Mouse (Mus musculus) adrenal gland, postnatal 36 days (tissue): ENCODE measurements around the gene Lrfn1. TPM values are rescaled to one million over a fixed set of nuclear protein-coding genes. Genes with fewer than 3 reads are reported as not detected.
"Not testable (repeated sequence)": the region's sequence is repeated elsewhere in the genome, so short reads cannot be mapped to it uniquely, and the experiment has no call there.

Experiments used
- DNase-seq, 2 experiments: peaks; one replicate each; pipeline ENCODE4 v3.0.0; 2021; ENCODE audit warnings: mixed read lengths in 1 of 2
- total RNA-seq, 2 experiments: library from RNA; stranded (reverse); gene quantifications; 2 replicates each; pipeline ENCODE4 v1.2.3; 2021

Gene Lrfn1
- total RNA-seq, 2 experiments from 2014 or later: 15.6 to 17.5 TPM

DNA sequence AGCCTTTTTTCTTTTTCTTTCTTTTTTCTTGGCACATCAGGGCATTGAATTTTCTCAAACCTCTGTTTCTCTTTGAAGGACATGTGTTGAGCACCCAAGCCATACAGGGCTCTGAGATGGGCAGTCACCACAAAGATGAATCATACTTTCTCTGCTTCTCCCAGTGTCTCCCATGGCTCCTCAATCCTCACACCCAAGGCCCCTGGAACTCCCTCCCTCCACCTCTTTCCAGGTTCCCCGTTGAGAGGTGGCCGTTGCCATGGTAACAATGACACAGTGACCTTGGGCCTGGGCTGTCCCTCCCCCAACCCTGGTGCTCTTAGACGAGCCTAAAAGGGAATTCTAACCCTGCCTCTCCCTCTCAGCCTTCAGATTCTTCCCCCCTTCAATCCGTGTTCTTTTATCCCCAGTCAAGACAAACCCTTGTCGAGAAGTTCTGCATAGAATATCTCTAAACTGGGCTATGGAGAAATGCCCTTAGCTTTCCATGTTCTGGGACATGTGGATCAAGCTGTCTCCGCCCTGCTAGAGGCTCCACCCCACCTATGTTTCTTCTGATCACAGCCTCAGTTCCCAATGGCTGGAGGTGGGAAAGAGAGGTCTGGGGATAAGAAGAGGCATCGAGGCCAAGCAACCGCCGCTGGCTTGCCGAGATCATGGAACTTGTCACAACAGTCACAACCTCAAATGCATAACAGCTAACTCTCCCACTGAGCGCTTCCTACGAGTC, 4.5 kb upstream of the Lrfn1 start:
- DNase-seq: peak; percentile 53 to 59

DNA sequence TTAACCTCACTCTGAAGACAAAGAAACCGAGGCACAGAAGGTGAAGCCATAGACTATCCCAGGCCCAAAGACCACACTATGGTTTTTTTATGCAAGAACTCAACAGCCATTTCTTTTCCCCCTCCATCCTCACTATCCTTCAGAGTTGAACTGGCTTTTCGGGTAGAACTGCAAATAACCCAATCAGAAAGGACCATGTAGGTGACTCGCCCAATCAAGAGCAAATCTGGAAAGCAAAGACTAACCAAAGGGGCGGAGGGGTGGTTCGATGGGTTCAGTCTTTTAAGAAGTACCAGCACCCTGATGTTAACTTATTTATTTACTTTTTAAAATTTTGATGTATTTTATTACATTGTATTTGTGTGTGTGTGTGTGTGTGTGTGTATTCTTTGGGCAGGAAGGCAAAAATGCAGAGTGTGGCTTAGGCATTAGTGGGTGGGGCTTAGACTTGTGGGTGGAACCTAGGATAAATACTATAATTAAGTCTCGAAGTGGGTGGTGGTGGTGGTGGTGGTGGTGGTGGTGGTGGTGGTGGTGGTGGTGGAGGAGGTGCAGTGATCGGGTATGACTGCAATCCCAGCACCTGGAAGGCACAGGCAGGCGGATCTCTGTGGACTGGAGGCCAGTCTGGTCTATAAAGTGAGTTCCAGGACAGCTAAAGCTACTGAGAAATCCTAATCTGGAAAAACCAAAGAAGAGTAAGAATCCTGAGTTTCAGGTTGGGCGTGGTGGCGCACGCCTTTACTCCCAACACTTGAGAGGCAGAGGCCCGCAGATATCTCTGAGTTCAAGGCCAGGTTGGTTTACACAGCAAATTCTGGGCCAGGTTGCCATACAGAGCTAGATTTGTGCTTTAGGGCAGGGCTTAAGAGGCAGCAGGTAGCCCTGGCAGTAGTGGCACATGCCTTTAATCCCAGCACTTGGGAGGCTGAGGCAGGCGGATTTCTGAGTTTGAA, 3.6 kb upstream of the Lrfn1 start:
- no peak for DNase-seq

DNA sequence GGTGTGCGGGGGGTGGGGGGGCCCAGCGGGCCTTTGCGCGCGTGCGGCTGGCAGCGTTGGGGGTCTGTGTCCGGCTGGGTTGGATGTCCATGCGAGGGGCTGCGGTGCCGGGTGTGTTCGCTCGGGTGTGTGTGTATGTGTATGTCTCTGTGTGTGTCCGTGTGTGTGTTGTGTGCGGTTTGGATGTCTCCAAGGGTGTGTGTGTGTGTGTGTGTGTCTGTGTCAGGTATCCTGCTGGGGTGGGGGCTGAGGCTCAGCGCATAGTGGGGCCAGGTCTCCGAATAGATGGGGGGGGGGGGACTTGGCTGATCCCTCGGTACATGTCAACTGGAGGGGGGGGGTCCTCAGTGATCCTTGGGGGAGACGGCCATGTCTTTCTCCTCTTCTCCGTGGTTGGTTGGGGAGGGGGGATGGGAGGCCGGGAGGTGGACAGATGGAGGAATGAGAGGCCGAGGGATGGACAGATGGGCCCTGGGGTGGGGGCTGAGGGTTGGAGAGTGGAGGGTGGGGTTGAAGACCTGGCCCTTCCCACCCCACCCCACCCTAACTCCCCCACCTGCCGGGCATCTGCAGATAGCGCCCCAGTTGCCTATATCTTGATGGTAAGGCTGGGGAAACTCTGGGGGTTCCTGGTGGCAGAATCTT, 703 bp downstream of the Lrfn1 start:
- DNase-seq: no peak

DNA sequence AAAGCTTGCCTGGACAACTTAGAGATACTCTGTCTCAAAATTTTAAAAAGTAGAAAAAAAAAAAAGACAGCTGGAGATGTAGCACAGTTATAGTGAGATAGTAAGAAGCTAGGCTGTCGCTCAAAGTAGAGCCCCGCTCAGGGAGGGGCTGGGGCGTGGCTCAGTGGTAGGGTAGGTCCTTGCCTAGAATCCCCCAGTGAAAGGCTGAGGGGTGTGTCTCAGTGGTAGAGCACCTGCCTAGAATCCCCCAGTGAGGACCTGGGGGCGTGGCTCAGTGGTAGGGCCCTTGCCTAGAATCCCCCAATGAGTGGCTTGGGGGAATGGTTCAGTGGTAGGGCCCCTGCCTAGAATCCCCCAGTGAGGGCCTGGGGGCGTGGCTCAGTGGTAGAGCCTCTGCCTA, 8.6 kb downstream of the Lrfn1 start:
- no peak for DNase-seq

DNA sequence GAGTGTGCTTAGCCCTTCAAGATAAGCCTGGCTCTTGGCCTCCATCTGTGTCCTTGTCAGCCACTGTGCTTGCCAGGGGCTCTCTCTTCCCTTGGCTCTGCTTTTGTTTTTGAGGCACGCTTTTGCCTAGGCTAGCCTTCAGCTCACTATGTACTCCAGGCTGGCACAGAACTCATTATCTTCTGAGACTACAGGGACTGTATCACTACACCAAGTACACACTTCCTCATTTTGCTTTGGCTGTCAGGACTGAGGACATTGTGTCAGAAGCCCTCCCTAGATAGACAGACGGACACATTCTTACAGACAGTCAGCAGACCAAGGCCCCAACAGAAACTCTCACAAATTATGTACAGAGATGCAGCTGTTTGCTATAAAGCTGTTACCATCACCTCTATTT, 11.0 kb downstream of the Lrfn1 start:
- DNase-seq: no peak

DNA sequence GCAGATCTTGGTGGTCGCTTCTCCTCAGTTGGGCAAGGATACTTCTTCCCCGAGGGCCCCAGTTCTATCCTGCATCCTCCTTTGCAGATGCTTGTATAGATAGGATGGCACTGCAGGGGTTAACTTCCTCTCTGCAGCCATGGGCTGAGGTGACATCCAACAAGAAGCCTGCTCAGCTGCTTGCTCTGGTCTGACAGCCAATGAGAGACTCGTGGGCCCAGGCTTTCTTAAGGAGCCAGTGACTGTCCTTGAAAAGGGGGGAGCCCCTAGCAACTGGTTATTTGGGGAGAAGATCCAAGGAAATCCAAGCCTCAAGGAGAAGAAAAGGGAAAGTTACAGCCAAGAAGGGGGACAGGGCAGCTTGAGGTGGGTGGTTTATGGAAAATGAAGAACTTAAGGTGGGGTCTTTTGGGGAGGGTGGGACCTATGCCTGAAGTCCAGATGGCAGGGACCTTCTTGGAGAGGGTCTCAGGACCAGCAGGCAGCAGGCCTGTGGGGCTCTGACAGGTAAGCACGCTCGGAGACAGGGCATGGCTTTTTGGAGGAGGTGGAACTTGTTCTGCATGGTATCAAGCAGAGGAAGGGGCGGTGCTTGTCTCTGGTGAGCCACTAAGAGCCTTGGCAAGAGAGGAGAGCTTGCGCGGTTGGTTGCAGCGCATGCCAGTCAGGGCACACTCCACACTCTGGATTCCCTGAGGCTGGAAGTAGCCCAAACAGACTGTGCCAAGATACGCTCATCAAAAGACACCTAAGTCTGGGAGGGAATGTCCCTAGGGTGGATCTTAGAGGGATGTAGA, 12.8 kb downstream of the Lrfn1 start:
- peak; percentile 80 to 87 for DNase-seq

DNA sequence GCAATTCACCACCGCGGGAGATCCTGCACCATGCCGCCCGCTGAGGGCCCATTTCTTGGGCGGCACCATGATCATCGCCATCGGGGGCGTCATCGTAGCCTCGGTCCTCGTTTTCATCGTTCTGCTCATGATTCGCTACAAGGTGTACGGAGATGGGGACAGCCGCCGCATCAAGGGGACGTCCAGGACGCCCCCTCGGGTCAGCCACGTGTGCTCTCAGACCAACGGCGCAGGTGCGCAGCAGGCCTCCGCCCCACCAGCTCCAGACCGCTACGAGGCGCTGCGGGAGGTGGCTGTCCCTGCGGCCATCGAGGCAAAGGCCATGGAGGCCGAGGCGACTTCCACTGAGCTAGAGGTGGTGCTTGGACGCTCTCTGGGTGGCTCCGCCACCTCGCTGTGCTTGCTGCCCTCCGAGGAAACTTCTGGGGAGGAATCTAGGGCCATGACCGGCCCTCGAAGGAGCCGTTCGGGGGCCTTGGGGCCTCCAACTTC, 15.0 kb downstream of the Lrfn1 start:
- no peak for DNase-seq

DNA sequence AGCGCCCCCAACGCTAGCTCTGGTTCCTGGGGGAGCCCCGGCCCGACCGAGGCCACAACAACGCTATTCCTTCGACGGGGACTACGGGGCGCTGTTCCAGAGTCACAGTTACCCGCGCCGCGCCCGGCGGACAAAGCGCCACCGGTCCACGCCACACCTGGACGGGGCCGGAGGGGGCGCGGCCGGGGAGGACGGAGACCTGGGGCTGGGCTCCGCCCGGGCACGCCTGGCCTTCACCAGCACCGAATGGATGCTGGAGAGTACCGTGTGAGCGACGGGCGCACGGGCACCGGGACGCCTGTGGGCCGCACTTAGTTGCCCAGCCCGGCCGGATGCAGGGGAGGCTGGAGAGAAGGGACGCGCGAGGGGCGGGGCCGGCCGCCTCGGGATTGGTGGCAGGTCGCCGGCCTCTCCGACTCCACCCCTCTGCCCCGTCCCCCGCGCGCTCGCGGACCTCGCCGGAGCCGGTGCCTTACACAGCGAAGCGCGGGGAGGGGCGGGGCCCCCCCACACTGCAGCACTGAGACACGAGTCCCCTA, 15.5 kb downstream of the Lrfn1 start:
- DNase-seq: peak; percentile 85 to 89

DNA sequence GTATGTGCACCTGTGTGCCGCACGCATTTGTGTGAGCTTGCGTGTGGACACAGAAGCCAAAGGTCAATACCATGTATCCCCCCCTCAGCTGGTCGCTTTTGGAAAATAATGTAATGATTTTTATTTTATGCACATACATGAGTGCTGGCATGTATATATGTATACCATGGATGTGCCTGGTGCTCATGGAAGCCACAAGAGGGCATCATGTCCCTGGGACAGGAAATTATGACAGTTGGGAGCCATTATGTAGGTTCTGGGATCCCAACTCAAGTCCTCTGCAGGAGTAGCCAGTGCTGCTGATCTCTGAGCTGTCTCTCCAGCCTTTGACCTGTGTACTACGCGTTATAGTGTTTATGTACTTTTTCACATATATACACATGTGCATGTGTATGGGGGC, 24.4 kb downstream of the Lrfn1 start:
- no peak for DNase-seq

DNA sequence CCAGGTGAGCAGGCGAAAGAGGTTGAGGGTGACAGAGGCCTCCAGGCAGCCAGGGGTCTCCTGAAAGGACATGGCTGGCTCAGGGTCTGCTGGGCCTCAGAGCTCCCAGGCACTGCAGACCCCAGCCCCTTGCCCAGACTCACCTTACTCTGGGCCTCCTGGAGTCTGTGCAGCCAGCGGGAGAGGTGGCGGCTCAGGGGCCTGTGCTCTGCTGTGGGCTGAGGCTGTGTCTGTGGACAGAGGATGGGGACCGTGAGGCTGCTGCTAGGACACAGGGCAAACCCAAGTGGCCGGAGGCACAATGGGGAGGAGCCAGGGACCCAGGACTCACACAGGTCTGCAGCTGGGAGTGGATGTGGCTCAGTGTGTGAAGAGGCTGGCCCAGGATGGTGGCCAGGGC, 25.6 kb downstream of the Lrfn1 start:
- DNase-seq: no peak

DNA sequence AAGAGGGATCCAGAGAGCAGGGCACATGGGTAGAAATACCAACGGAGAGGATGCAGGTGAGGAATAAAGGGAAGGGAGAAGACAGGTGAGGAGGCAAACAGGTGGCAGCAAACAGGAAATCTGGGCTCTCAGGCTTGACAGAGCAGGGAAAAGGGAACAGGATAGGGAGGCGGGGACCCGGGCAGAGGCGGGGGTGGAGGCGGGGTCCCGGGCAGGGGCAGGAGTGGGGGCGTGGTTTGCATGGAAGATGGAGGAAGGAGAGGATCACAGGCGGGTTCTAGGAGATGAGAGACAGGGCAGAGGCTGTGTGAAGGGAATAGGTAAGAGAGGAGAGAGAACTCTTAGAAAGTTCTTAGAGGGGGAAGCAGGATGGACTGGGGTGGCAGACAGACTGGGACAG, 27.1 kb downstream of the Lrfn1 start:
- peak in 1 of 2 experiments; percentile 39 for DNase-seq

DNA sequence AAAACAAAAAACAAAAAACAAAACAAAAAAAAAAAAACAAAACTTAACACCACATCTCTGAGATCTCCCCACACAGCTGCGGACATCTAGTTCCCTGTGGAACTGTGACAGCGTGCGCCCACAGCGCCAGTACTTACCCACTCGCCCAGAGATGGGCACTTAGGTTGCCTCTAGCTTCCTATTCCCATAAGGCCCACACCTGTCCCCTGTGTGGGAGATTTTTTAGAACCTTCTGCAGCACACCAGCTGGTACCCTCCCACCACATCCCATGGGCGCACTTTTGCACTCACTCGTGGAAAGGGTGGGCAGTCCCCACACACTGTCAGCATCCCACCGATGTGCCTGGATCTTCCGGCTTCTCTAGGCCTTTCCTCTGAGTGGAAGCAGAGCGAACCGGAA, 31.1 kb downstream of the Lrfn1 start:
- DNase-seq: no peak

DNA sequence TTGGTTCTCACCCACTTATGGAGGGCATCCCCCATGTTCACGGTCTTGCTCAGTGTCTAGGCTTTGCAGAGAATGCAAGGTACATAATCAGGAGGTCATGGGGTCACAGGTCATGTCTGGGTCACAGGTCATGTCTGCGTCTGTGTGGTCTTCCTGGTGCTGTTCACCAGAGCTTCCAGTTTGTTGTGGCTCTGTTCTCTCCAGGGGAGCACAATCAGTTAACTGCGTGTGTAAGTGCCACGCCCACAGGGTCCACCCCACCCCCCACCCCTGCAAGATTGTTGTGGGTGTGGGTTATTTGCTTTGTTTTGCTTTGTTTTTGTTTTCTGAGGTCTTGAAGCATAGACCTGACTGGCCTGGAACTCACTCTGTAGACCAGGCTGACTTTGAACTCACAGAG, 32.4 kb downstream of the Lrfn1 start:
- DNase-seq: no peak

DNA sequence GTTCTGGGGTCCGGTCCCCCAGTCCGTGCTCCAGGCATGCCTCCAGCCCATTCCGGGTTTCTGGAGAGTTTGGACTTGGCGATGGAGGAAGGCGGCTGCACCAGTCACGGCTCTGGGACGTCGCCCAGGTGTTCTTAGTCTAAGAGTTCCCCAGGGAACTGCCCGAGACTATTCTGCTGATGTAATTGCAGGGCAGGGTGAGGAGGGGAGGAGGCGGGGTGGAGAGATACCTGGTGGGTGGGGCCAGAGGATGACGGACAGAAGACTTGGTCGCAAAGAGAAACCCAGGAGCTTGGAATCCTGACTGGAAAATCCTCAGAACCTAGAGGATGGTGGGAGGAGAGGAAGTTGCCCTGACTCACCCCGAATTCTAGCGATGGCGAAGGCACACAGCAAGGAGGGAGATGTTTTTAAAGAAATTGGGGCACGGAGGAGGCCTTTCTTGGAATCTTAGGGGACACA, 36.3 kb downstream of the Lrfn1 start:
- peak in 1 of 2 experiments; percentile 30 for DNase-seq

DNA sequence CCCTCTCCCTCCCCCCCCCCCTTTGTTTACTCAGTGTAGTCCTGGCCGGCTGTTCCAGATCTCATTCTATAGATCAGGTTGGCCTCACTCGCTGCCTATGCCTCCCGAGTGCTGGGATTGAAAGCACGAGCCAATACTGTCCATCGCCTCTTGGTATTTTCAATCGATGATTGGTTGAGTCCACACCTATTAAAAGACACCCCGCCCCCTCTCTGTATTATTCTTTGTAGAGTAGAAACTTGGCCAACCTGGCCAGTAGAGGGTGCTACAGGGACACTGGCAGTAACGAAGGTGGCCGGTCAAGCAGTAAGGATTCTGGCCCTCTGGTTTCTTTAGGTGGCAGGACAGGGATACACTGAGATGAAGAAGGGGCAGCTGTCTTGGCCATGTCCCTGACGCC, 38.6 kb downstream of the Lrfn1 start:
- DNase-seq: peak; percentile 77 to 81

DNA sequence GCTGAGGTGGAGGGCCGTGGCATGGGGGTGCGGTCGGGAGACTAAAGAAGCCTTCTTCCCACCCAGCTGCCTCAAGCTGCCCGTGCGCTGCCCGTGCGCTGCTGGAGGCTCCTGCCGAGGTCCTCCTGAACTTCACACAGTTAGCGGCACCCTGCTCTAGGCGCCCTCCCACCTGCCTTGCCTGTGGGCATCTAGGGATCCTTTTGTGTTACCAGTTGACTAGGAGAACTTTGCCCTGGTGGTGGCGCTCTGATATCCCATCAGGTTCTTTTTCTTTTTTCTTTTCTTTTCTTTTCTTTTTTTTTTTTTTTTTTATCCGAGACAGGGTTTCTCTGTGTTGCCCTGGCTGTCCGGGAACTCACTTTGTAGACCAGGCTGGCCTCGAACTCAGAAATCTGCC, 39.1 kb downstream of the Lrfn1 start:
- no peak for DNase-seq

DNA sequence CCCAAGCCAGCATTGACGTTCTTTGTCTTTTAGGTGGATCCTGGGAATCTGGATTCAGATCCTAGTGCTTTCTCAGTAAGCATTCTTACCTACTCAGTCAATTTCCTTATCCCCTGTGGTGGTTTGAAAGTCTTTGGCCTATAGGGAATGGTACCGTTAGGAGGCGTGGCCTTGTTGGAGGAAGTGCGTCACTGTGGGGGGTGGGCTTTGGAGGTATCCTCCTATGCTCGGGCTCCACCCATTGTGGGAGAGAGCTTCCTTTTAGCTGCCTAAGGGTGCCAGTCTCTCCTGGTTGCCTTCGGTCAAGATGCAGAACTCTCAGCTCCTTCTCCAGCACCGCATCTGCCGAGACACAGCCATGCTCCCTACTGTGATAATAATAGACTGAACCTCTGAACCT, 40.5 kb downstream of the Lrfn1 start:
- DNase-seq: no peak

DNA sequence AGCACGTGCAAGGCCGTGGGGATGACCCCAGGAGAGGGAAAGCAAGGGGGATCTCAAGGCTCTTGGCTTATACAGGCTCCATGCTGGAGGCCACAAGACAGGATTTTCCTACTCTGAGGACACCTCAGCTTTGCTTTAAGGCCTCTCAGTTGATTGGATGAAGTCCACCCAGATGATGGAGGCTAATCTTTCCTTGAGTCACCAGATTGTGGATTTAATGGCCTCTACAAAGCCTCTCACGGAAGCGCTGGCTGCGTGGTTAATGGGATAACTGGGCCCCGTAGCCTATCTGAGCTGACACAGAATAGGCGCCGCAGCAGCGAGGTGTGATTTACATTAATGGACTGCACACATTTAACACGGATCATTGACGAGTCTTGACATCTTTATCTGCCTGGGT, 43.6 kb downstream of the Lrfn1 start:
- no peak for DNase-seq

DNA sequence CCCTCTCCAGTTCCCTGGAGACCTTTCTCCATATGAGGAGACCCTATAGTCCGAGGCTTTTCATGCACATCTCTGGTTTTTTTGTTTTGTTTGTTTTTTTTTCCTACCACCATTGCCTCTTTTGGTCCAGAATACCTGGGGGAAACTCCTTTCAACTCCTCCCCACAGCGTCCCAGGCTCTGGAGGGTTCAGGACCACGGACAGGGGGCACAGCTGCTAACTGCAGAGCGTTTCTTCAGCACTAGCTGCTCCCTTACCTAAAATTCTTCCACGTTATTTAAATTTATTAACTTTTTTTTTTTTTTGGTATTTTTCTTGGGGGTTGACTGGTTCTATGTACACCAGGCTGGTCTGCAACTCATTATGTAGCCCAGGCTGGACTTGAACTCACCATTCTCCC, 53.8 kb downstream of the Lrfn1 start:
- peak; percentile 52 to 76 for DNase-seq

DNA sequence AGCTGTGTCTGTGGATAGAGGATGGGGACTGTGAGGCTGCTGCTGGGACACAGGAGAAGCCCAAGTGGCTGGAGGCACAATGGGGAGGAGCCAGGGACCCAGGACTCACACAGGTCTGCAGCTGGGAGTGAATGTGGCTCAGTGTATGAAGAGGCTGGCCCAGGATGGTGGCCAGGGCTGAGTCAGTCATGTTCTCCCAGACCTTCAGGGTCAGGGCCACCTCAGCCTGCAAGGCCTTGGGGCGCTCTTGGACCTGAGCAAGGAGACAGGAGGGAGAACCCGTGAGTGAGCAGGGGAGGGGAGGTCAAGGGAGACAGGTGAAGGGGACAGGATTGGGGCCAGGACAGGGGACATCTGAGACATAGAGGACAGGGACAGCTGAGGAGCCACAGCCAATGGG, 57.3 kb downstream of the Lrfn1 start:
- DNase-seq: peak; percentile 40 to 43

DNA sequence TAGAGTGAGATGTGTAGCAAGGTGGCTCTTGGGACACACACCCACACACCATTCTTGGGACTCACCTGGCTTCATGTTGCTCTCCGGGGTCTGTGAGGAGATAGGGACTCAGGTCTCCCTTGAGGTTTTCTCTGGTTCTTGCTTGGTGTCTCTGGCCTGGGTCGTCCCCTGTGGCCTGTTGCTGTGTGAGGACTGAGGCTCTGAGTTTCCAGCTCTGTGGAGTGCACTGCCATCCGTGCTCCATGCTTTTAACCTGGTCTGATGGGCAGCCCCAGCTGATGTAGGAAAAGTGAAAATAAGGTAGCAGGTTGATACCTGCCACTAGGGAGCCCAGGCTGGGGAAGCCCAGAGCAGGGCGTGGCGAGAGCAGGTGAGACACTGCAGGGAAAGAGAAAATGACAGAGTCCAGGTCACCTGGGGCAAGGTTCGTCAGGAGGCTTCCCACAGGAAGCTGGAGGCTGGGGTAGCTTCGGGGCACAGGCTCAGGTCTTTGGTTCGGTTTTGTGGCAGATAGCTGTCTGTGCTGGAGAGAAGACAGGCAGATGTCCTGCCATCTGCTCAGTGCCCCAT, 58.7 kb downstream of the Lrfn1 start, which contains the start of gene Ifnl2:
Gene Ifnl2 (minus strand): TSS at position 51 of the 570 bp plus-strand sequence.
- not testable (repeated sequence) for DNase-seq
